Mouse (Mus musculus): Measurements from ENCODE around the gene Rbp3.

DNA sequence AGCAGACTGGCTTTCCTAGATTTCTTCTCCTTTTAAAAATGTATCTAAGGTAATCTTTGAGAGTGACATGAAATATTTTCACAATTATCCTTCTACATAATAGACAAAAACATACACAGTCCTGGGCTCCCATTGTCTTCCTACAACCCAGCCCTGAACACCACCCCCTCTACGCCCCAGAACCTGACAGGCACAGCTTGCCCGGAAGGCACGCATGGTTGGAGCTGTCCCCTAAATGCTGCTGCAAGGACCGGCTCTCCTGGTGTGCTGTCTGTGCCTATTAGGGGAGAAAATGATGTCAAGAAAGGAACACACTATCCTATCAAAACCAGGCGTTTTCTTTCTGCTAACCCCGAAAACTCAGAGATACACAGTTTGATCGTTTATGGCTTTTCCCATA, 23.9 kb downstream of the Rbp3 start:
- no peak for TF ChIP-seq POLR2A (IDR thresholded peaks at IDR 0.05; ENCODE audit: borderline replicate concordance, extremely low read depth, low read depth, low read length)
- no peak for TF ChIP-seq CTCF (IDR thresholded peaks at IDR 0.05; ENCODE audit: insufficient read depth, low read length)
